Mouse (Mus musculus) CH12.LX (cell line): ENCODE measurements around the gene Arhgap25. TPM values are rescaled to one million over a fixed set of nuclear protein-coding genes. Genes with fewer than 3 reads are reported as not detected.

ENCODE experiments used
- DNase-seq: peaks from one replicate; pipeline ENCODE4 v3.0.0-alpha.2; 2013; ENCODE audit errors: extremely low read depth
- H3K27ac ChIP-seq: 2 replicates; pipeline ENCODE4 v1.5.1; 2012; ENCODE audit warnings: low read depth, mild to moderate bottlenecking, control low read depth, moderate library complexity; ENCODE audit not compliant: insufficient read depth
- H3K27me3 ChIP-seq: replicated peaks from 2 replicates; pipeline ENCODE3; 2012; ENCODE audit warnings: inconsistent platforms
- H3K36me3 ChIP-seq, 2 experiments: replicated peaks in 1 of 2; 2 replicates each; pipeline versions ENCODE3 to v1.6.1; 2012; ENCODE audit warnings: inconsistent platforms in 1 of 2, low read length in 1 of 2, mild to moderate bottlenecking in 1 of 2, mixed read lengths in 1 of 2, moderate library complexity in 1 of 2; ENCODE audit not compliant: control insufficient read depth in 1 of 2, insufficient read depth in 1 of 2
- H3K4me1 ChIP-seq, 2 experiments: 2 replicates each; pipeline ENCODE4 v1.6.1; 2012; ENCODE audit warnings: inconsistent platforms in 1 of 2, moderate library complexity in 1 of 2; ENCODE audit not compliant: insufficient read depth in 2 of 2, control insufficient read depth in 1 of 2
- H3K4me2 ChIP-seq: 2 replicates; pipeline ENCODE4 v1.6.1; 2012; ENCODE audit warnings: low read depth, mild to moderate bottlenecking, control low read depth; ENCODE audit not compliant: poor library complexity, insufficient read depth, severe bottlenecking
- H3K4me3 ChIP-seq, 3 experiments: fragments of 150-350 bp in 1 of 3; sonication (generic) in 1 of 3; replicated peaks in 1 of 3; 2 replicates each; pipeline versions ENCODE3 to v1.5.1; 2011 to 2012; ENCODE audit warnings: low read depth in 2 of 3, low read length in 2 of 3, mild to moderate bottlenecking in 2 of 3, moderate library complexity in 2 of 3, control low read depth in 1 of 3, improper control_type of control experiment in 1 of 3, inconsistent platforms in 1 of 3, mixed read lengths in 1 of 3; ENCODE audit not compliant: poor library complexity in 1 of 3
- H3K79me2 ChIP-seq: replicated peaks from 2 replicates; pipeline ENCODE4 v1.6.1; 2012; ENCODE audit warnings: mild to moderate bottlenecking, moderate library complexity; ENCODE audit not compliant: control insufficient read depth, poor library complexity, insufficient read depth, severe bottlenecking; ENCODE audit errors: extremely low read depth
- H3K9ac ChIP-seq: 2 replicates; pipeline ENCODE4 v1.6.1; 2012; ENCODE audit warnings: low read depth, mild to moderate bottlenecking, control low read depth, moderate library complexity; ENCODE audit not compliant: insufficient read depth
- H3K9me3 ChIP-seq: replicated peaks from 2 replicates; pipeline ENCODE3; 2012; ENCODE audit warnings: low read length, inconsistent platforms, mixed read lengths
- BHLHE40 ChIP-seq: IDR thresholded peaks from 2 replicates; pipeline ENCODE4 v1.6.1; 2011; ENCODE audit warnings: mild to moderate bottlenecking, low read depth, low read length, improper control_type of control experiment
- CHD1 ChIP-seq: IDR thresholded peaks from 2 replicates; pipeline ENCODE4 v1.6.1; 2012; ENCODE audit warnings: low read depth, low read length, improper control_type of control experiment, inconsistent platforms
- CTCF ChIP-seq, 2 experiments: IDR thresholded peaks in 1 of 2; conservative IDR thresholded peaks in 1 of 2; 2 replicates each; pipeline ENCODE4 v1.5.1; 2011 to 2012; ENCODE audit warnings: low read depth in 2 of 2, low read length in 2 of 2, improper control_type of control experiment in 1 of 2, inconsistent platforms in 1 of 2, mild to moderate bottlenecking in 1 of 2, moderate library complexity in 1 of 2
- E2F4 ChIP-seq: IDR thresholded peaks from 2 replicates; pipeline ENCODE4 v1.6.1; 2011; ENCODE audit warnings: low read depth, low read length, improper control_type of control experiment; ENCODE audit not compliant: insufficient replicate concordance
- ELF1 ChIP-seq: IDR thresholded peaks from 2 replicates; pipeline ENCODE4 v1.6.1; 2014; ENCODE audit warnings: low read depth, mild to moderate bottlenecking, inconsistent platforms, low read length, improper control_type of control experiment
- EP300 ChIP-seq: IDR thresholded peaks from 2 replicates; pipeline ENCODE4 v1.6.1; 2011; ENCODE audit warnings: low read length, improper control_type of control experiment
- HCFC1 ChIP-seq: IDR thresholded peaks from 2 replicates; pipeline ENCODE4 v1.6.1; 2012; ENCODE audit warnings: low read depth, mild to moderate bottlenecking, inconsistent platforms, low read length, improper control_type of control experiment
- IRF4 ChIP-seq: IDR thresholded peaks from 2 replicates; pipeline ENCODE4 v1.6.1; 2014; ENCODE audit warnings: low read depth, mild to moderate bottlenecking, inconsistent platforms, low read length, improper control_type of control experiment
- JUN ChIP-seq: IDR thresholded peaks from 2 replicates; pipeline ENCODE4 v1.6.1; 2011; ENCODE audit warnings: low read depth, mild to moderate bottlenecking, low read length, improper control_type of control experiment, moderate library complexity; ENCODE audit not compliant: insufficient read depth
- KAT2A ChIP-seq: IDR thresholded peaks from 2 replicates; pipeline ENCODE4 v1.6.1; 2012; ENCODE audit warnings: low read length, improper control_type of control experiment, inconsistent platforms; ENCODE audit not compliant: insufficient replicate concordance
- MAFK ChIP-seq: IDR thresholded peaks from 2 replicates; pipeline ENCODE4 v1.6.1; 2011; ENCODE audit warnings: low read length, improper control_type of control experiment; ENCODE audit not compliant: insufficient replicate concordance
- MAX ChIP-seq: IDR thresholded peaks from 2 replicates; pipeline ENCODE4 v1.6.1; 2011; ENCODE audit warnings: low read length, improper control_type of control experiment
- MAZ ChIP-seq: IDR thresholded peaks from 2 replicates; pipeline ENCODE4 v1.6.1; 2012; ENCODE audit warnings: low read depth, mild to moderate bottlenecking, inconsistent platforms, low read length, improper control_type of control experiment, moderate library complexity
- MEF2A ChIP-seq: IDR thresholded peaks from 2 replicates; pipeline ENCODE4 v1.6.1; 2014; ENCODE audit warnings: low read depth, mild to moderate bottlenecking, inconsistent platforms, low read length, improper control_type of control experiment, borderline replicate concordance
- MYC ChIP-seq: IDR thresholded peaks from 2 replicates; pipeline ENCODE4 v1.6.1; 2011; ENCODE audit warnings: low read depth, mild to moderate bottlenecking, improper control_type of control experiment, low read length
- NELFE ChIP-seq: IDR thresholded peaks from 2 replicates; pipeline ENCODE4 v1.6.1; 2011; ENCODE audit warnings: low read depth, low read length, improper control_type of control experiment
- NRF1 ChIP-seq: IDR thresholded peaks from 2 replicates; pipeline ENCODE4 v1.6.1; 2014; ENCODE audit warnings: low read depth, mild to moderate bottlenecking, inconsistent platforms, low read length, improper control_type of control experiment, moderate library complexity
- PAX5 ChIP-seq: IDR thresholded peaks from 2 replicates; pipeline ENCODE4 v1.6.1; 2012; ENCODE audit warnings: low read length, inconsistent platforms, mixed read lengths
- POLR2A ChIP-seq: IDR thresholded peaks from 2 replicates; pipeline ENCODE4 v1.6.1; 2011; ENCODE audit warnings: low read depth, mild to moderate bottlenecking, improper control_type of control experiment, low read length
- POLR2AphosphoS2 ChIP-seq: IDR thresholded peaks from 2 replicates; pipeline ENCODE4 v1.6.1; 2011; ENCODE audit warnings: low read depth, low read length, improper control_type of control experiment
- RCOR1 ChIP-seq: conservative IDR thresholded peaks from 2 replicates; pipeline ENCODE4 v1.6.1; 2012; ENCODE audit warnings: low read depth, mild to moderate bottlenecking, inconsistent platforms, low read length, improper control_type of control experiment
- SIN3A ChIP-seq: IDR thresholded peaks from 2 replicates; pipeline ENCODE4 v1.6.1; 2012; ENCODE audit warnings: low read length, improper control_type of control experiment, inconsistent platforms
- TCF12 ChIP-seq: IDR thresholded peaks from 2 replicates; pipeline ENCODE4 v1.6.1; 2014; ENCODE audit warnings: low read depth, mild to moderate bottlenecking, inconsistent platforms, low read length, improper control_type of control experiment
- UBTF ChIP-seq: IDR thresholded peaks from 2 replicates; pipeline ENCODE4 v1.6.1; 2012; ENCODE audit warnings: low read depth, mild to moderate bottlenecking, inconsistent platforms, low read length, improper control_type of control experiment, moderate library complexity
- USF2 ChIP-seq: conservative IDR thresholded peaks from 2 replicates; pipeline ENCODE4 v1.6.1; 2011; ENCODE audit warnings: low read depth, low read length, improper control_type of control experiment
- dilution Hi-C: fragments of 300-500 bp; cut with MboI; formaldehyde crosslinking; loops from 2 replicates; pipeline ENCODE4 v1.14.3; 2020; ENCODE audit warnings: low sequenced_read_pairs; ENCODE audit not compliant: extremely low pct_unique_long_range_greater_than_20kb, extremely low pct_ligation_motif_present
- in situ Hi-C: fragments of 300-500 bp; cut with MboI; formaldehyde crosslinking; loops from 3 replicates; pipeline ENCODE4 v1.14.3; 2019; ENCODE audit warnings: low sequenced_read_pairs, low pct_ligation_motif_present, low pct_unique_long_range_greater_than_20kb, mixed read lengths
- polyA plus RNA-seq: library from polyadenylated mRNA; unstranded; fragments of >175 nt; gene quantifications from 2 replicates; pipeline ENCODE4 v1.2.1, GENCODE M21; 2012; ENCODE audit warnings: low read depth; ENCODE audit not compliant: insufficient read length
- total RNA-seq, 2 experiments: library from RNA; depleted of rRNA; stranded (reverse); fragments of 300-350 nt in 1 of 2; fragments of >200 nt in 1 of 2; gene quantifications; 2 replicates each; pipeline ENCODE4 v1.2.3; 2012 to 2014

Arhgap25 gene
- total and polyA plus RNA-seq, 3 experiments = 11.7 to 16.5 (median 12.5) TPM

DNA sequence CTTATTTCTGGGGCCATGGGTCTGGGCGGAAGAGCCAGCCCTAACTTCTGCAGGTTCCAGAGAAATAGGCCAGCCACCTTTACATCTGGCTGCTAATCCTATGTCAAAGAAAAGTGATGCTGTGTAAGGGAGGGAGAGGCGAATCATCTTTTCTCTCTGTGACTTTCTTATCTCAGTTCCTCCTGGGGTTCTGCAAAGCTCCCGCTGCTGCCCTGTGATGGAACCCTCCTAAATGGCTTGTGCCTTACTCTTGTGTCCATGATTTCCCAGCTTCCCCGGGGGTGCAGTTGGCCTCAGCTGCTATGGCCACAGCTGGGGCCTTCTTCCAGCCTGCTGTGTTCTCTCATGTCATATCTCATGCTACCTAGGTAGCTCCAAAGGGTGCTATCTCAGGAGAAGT is 5.7 kb downstream of the Arhgap25 start:
- no peak overlapping the region for H3K27ac ChIP-seq
- H3K36me3 ChIP-seq = peaks cover 4 to 65% of the 10 kb centered on the region in 2 experiments
- H3K4me1 ChIP-seq = peaks cover 3 to 64% of the 10 kb centered on the region in 2 experiments

DNA sequence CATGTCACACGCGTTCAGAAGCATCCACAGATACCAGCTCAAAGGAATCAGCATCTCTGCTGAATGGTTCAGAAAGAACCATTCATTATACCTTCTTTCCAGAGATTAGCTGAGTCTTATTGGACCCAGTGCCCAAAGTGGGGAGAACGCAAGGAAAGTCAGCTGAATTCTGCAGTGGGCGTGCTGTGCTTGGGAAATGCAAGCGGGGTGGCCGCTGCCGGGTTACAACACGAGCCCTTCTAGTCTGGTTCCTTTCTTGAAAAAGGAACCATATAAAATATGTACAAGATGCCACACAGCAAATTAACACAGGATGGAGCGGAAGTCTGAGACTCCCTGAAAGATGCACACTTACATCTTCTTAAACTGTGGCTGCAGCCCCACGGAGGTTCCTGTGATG is 7.9 kb downstream of the Arhgap25 start:
- dilution Hi-C loops = no loop called here
- DNase-seq = no peak
- H3K27ac ChIP-seq = no peak overlapping the region
- TF ChIP-seq CHD1 (no peak), BHLHE40 (no peak), HCFC1 (no peak), ELF1 (no peak), KAT2A (no peak), MAFK (no peak), MAZ (no peak), SIN3A (no peak), MAX (no peak), RCOR1 (no peak), POLR2AphosphoS2 (no peak), JUN (no peak), NRF1 (no peak), POLR2A (no peak), CTCF (conservative IDR thresholded peaks at IDR 0.05 in 1 of 2, IDR thresholded peaks at IDR 0.05 in 1 of 2; ENCODE audit: low read depth in 2 of 2, low read length in 2 of 2) (no peak), MYC (no peak)
- TF ChIP-seq, all 38 proteins: peak for 0
- Histone ChIP-seq H3K9me3 (no peaks in the 10 kb centered on the region), H3K36me3 (peaks cover 13 to 87% of the 10 kb centered on the region in 2 experiments), H3K4me1 (peaks cover 3 to 60% of the 10 kb centered on the region in 2 experiments), H3K9ac (no peak overlapping the region), H3K4me3 (no peak overlapping the region), H3K79me2 (no peaks in the 10 kb centered on the region), H3K4me2 (no peak overlapping the region), H3K27me3 (no peaks in the 10 kb centered on the region)
- in situ Hi-C loops = no loop called here

More for the DNA sequence above, 5.7 kb downstream of the Arhgap25 start:
- DNase-seq = no peak
- Histone ChIP-seq H3K4me2 (no peak overlapping the region), H3K9ac (no peak overlapping the region), H3K4me3 (no peak overlapping the region), H3K9me3 (no peaks in the 10 kb centered on the region), H3K27me3 (no peaks in the 10 kb centered on the region), H3K79me2 (peaks cover 12% of the 10 kb centered on the region; the same call in 1 of the 2 replicates)
- TF ChIP-seq UBTF (no peak), E2F4 (no peak), MAX (no peak), NELFE (no peak), POLR2AphosphoS2 (no peak), PAX5 (no peak), USF2 (no peak), HCFC1 (no peak), NRF1 (no peak), IRF4 (no peak), EP300 (no peak), TCF12 (no peak), MEF2A (no peak)
- dilution Hi-C loops = no loop called here
- in situ Hi-C loops = no loop called here
